Mouse (Mus musculus) adrenal gland, adult (tissue): ENCODE measurements around the gene Dock1.

Source experiments
- DNase-seq, 2 experiments: peaks; one replicate each; pipeline ENCODE4 v3.0.0; 2022 to 2023; ENCODE audit warnings: low spot score in 1 of 2; ENCODE audit not compliant: inconsistent age in 2 of 2

Gene Dock1

DNA sequence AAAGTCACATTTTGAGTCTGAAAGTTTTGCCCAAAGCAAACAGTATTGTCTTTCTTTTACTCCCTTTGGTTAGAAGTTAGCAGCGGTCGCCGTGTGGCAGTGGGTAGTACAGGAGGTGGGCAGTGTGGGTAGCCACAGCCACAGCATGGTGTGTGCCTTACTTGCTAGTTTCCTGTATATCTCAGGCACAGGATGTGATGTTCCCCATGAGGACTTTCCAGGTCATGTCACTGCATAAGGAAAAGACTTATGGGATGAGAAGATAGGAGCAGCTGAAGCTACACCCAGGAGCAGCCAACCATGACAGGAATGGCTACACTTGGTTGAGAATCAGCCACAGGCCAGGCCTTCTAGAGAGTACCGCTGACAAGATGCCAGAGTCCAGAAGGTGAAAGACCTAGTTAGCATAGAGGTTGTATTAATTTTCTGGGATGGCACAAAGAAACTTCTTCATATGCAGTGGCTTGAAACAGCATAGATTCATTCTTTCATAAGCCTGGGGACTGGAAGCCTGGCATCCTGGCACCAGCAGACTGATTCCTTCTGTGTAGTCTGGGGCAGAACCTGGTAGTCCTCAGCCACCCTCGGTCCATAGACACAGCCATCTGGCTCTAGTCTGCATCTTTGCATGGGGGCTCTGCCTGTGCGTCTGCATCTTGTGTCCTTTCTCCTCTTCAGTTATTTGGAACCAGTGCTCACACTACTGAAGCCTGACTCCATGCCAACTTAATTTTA, 139.0 kb downstream of the Dock1 start:
- no peak for DNase-seq

DNA sequence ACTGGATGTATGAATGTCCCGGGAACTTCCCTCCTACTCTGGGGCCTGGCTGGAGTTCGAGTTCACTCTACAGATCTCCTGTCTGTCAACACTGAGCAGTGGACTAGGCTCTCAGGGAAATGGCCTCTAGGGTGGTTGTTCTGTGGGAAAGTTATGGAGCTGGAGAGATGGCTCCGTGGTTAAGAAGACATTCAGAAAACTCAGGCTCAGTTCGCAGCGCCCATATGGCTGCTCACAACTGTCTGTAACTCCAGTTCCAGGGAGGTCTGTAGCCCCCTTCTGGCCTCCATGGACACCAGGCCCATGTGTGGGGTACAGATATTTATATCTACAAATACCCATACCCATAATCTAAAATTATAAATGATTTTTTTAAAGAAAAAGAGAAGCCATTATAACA, 148.0 kb downstream of the Dock1 start:
- no peak for DNase-seq

DNA sequence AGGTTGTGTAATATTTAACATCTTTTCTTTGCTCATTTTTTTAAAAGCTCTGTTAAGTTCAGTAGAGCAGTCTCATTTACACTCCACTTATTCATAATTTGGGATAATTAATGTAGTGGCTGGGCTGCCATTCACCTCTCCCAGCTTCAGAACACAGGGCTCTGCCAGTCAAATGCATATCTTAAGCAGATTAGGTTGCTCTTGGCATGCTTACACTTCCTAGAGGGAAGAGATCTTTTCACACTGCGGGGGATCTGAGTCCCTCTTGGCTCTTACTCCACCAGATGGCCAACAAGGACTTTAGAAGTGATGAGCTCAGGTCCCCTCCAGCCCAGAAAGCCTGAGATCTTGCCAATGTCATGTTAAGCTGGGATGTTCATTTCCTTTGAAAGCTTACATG, 150.8 kb downstream of the Dock1 start:
- no peak for DNase-seq

DNA sequence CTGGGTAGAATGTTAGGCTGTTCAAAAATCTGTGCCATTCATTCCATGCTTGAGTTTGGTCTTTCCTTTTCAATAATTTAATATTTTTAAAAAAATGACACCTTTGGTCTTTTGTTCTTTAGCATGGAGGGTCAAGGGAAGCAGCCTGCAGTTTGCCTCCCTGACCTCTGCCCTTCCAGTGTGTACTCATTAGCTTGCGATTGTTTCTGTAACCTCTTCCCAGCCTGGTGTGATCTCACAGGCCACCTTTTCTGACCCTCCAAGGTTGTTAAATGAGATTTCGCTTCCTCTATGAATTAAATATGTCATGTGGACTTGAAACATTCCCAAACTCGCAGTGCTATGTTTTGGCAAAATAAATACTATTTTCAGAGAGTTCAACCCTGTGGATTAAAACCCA, 151.6 kb downstream of the Dock1 start:
- DNase-seq: no peak

GRCm38 (mm10) chr7:134823891-134824290, 153.4 kb downstream of the Dock1 start:
- no peak for DNase-seq

GRCm38 (mm10) chr7:134840066-134840465, 169.6 kb downstream of the Dock1 start:
- DNase-seq: no peak

DNA sequence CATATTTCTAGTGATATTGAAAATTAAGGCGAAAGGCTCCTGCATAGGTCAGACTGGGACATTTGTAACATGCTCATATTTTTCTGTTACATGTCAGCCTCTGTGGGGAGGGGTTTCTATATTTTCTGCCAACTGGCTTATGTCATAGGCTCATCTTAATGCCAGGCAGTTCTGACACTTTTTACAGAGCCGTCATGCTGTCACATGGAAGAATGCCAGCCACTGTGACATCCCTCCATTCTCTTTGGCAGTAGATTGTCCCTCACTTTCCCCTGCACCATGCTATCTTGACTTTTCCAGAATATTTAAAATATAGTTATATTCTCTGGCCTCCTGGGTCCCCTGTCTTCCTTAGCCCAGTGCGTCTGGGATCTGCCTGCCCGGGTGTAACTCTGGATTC, 172.3 kb downstream of the Dock1 start:
- no peak for DNase-seq

- DNase-seq: no peak
Observed at GRCm38 (mm10) chr7:134862000-134862399, 191.5 kb downstream of the Dock1 start.

DNA sequence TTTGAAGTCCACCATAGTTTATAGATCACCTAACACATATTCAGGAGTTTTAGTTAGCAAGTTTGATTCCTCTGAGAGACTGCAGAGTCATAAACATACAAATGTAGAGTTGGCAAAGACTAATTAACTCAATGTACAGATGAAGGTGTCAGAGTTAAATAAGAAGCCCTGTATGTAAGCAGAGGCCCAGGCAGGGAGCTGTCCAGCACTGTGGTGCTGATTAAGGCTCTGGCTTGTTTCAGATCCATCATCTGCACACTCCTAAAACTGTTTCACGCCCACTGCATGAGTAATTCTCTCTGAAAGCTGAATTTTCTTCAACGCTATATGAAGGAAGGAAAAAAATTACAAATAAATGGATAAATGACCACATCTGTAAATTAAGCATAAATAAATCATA, 193.7 kb downstream of the Dock1 start:
- peak in 1 of 2 experiments; percentile 69 for DNase-seq

- DNase-seq: no peak
Observed at GRCm38 (mm10) chr7:134872511-134872910, 202.1 kb downstream of the Dock1 start.

DNA sequence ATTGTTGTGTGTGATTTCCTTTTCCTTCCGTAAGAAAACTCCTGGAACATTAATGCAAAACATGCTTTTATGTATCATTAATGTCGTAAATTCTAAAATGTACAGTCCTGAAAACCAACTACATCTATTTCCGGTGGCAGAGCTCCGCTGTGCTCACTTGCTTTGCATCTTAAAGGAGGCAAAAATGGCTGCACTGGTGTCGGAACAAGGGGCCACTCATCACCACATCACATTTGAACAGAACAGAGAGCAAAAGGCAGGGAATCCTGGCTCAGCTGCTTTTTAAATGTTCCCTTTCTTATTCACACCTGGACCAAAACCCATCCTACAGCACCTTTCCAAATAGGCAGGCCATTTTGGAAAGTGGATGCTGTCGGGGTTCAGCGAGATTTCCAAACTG, 202.5 kb downstream of the Dock1 start:
- no peak for DNase-seq

GRCm38 (mm10) chr7:134878985-134879384, 208.5 kb downstream of the Dock1 start:
- DNase-seq: no peak

GRCm38 (mm10) chr7:134880431-134880830, 210.0 kb downstream of the Dock1 start:
- DNase-seq: peak; percentile 58 to 77

- DNase-seq: no peak
Observed at GRCm38 (mm10) chr7:134883516-134883915, 213.1 kb downstream of the Dock1 start.

DNA sequence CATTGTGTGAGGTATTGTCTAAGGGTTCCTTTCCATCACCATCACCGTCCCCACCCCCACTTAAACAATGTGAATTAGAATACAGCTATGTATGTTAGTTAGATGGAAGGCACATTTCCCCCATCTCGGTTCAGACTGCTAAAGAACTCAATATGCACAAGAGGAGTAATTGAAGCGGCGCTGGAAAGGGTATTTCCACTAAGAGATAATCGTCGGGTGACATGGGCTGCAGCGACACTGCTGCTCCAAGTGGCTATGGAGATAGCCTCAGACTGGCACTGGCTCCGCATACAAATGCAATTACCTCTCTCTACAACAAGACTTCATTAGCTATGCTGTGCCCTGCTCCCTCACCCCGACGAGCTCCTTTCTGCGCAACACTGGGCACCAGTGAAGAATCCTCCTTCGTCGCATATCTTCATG, 222.0 kb downstream of the Dock1 start:
- no peak for DNase-seq

DNA sequence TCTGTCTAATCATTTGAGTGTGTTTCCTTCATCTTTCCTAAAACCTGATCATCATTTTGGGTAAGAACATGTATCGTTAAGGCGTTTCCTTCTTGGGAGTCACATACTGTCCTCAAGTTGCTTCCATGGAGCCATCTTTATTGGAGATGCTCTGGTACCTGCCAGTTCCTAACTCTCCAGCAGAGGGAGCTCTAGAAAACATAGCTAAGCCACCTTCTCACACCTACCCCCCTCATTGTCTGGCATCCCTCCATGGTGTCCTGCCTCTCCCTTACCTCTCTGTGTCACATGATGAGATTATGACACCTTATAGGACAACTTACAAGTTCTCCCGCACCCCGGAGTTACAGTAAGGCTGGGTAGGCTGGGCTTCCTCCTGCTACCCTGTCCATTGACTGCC, 222.5 kb downstream of the Dock1 start:
- peak; percentile 34 to 84 for DNase-seq

DNA sequence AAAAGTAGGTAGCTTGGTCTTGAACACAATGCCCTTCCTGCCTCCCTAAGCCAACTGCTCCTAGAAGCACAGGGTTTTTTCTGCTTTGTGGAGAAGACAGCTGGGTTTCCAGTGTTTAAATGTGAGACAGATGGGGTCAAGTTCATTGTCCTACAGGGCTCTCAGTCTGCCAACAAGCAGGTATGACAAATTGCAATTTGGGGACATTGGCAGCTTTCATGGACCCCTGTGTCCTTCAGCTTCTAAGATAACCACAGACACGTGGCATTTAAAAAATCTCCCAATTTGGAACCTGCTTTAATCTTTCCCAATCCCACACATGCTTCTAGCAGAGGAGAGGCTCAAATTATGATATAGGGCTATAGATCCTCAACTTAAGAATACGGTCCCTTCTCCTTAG, 224.2 kb downstream of the Dock1 start:
- DNase-seq: peak in 1 of 2 experiments; percentile 60

- DNase-seq: no peak
Observed at GRCm38 (mm10) chr7:134899462-134899861, 229.0 kb downstream of the Dock1 start.

DNA sequence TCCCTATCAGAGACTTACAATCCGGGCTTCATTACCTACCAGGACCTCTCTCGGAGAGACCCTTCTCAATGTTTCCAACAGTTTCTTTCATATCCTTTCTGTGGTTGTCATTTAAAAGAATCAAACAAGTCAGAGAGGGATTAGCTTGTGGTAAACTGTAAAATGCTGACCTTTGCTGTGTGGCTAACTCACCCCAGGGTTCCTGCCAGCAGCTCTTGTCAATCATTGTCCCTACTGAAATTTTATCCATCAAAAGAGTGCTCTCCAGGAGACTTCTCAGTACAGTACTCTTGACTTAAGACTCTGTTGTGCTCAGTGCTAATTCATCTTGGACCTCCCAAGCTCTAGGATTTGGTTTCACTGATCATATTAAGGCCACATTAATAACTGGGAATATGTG, 231.5 kb downstream of the Dock1 start:
- DNase-seq: no peak

DNA sequence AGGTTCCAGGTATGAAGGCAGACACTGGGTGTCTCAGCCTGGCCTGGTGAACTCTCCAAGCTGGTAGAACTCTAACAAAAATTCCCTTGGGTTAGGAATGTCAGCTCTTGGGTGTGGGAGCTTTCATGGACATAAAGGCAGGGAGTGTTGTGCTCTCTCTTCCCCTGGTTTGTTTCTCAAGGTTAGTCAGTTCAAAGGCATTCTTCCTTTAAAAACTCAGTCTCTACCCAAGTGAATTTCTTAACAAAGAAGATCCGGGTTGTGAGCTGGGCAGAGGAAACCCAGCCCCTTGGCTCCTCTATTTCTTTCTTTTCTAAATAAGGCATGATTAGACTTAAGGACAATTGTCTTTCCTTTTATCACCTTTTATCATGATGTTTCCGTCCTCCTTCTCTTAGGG, 261.4 kb downstream of the Dock1 start:
- no peak for DNase-seq

DNA sequence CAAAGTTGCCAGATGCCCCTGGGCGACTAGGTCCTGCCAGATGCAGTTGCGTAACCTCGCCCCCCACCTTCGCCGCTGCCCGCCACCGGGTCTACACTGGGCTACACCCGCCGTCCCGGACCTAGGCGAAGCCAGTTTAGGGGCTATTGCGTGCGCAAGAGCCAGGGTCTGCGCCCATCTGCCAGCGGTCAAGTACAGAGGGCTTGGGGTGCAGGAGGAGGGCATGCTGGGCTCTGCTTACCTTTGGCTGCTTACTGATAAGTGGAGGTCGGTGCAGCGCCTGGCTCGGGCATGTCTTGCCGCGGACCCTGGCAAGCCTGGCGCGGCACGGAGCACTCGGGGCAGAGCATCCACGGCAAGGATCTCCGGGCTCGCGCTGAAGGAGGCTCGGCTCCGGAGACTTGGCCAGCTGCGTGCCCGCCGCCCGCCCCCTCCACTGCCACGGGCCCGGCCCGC, 267.0 kb downstream of the Dock1 start:
- peak in 1 of 2 experiments; percentile 64 for DNase-seq

GRCm38 (mm10) chr7:134937927-134938609, 267.6 kb downstream of the Dock1 start, which contains the start of gene Fam196a:
Fam196a (minus strand) TSS chr7:134938430.
- peak; percentile 62 to 86 for DNase-seq
